ENCODE assay signal across 8 mouse cellular contexts in genomic region chr10:80752079-80752625, GRCm38 (mm10). TPM values are rescaled to one million over a fixed set of nuclear protein-coding genes. Genes with fewer than 3 reads are reported as not detected.
A peak's percentile ranks its signal among the peaks of the same experiment; 100 is the strongest.
DNase-seq lines count a peak whose midpoint lies in the region; ATAC-seq and TF ChIP-seq lines count a peak whose summit lies in the region.

No protein-coding gene starts in this region.

- H3ac ChIP-seq in myocyte (ENCODE audit: control insufficient read depth, insufficient read length), result no peak overlapping the region

- peaks cover 18% of the 10 kb centered on the region for H3K79me2 ChIP-seq in myocyte (ENCODE audit: control insufficient read depth, insufficient read depth)

- no peaks in the 10 kb centered on the region for H3K36me3 ChIP-seq in hindbrain, embryonic 13.5 days
- H3K36me3 ChIP-seq in liver, embryonic 11.5 days (ENCODE audit: control insufficient read depth, insufficient read depth, low read length), result no peaks in the 10 kb centered on the region
- no peaks in the 10 kb centered on the region for H3K36me3 ChIP-seq in myocyte (ENCODE audit: control insufficient read depth, insufficient read depth)

- H3K9ac ChIP-seq in hindbrain, embryonic 13.5 days, result no peak overlapping the region
- H3K9ac ChIP-seq in liver, embryonic 11.5 days (ENCODE audit: low read depth, low read length), result peak overlapping the region; percentile 36; the same call in 1 of the 2 replicates

- peak; percentile 58 for DNase-seq in cerebellum, adult 9-10 months
- DNase-seq in cerebellum, adult 9-11 months, result no peak
- DNase-seq in c-Kit-positive CD71-positive TER-119-negative erythroid progenitor cells, embryonic 14.5 days (ENCODE audit: low read depth), result peak; percentile 70
- DNase-seq in forelimb bud, embryonic 11.5 days (ENCODE audit: low read depth, low spot score), result peak; percentile 62
- DNase-seq in liver, embryonic 11.5 days (ENCODE audit: low spot score), result peak; percentile 89
- DNase-seq in testis, postnatal 14 days (ENCODE audit: low spot score), result peak; percentile 76

- H3K4me2 ChIP-seq in hindbrain, embryonic 13.5 days, result peak overlapping the region; percentile 37
- H3K4me2 ChIP-seq in liver, embryonic 11.5 days, result peak overlapping the region; percentile 80
- H3K4me2 ChIP-seq in myocyte (ENCODE audit: low read depth), result peak overlapping the region; percentile 94

- H3K27ac ChIP-seq in hindbrain, embryonic 13.5 days, result peak overlapping the region; percentile 3; the same call in 1 of the 2 replicates
- peak overlapping the region; percentile 10 for H3K27ac ChIP-seq in liver, embryonic 11.5 days (ENCODE audit: low read depth, low read length)

- H3K27me3 ChIP-seq in hindbrain, embryonic 13.5 days, result no peaks in the 10 kb centered on the region
- no peaks in the 10 kb centered on the region for H3K27me3 ChIP-seq in liver, embryonic 11.5 days (replicated peaks; ENCODE audit: control insufficient read depth, insufficient read depth, low read length)
- no peaks in the 10 kb centered on the region for H3K27me3 ChIP-seq in myocyte (ENCODE audit: control insufficient read depth, insufficient read depth, insufficient read length)

- ATAC-seq in hindbrain, embryonic 13.5 days (ENCODE audit: low FRiP score), result peak; percentile 18; the same call in 1 of the 2 replicates
- ATAC-seq in liver, embryonic 11.5 days (replicated peaks; ENCODE audit: low FRiP score), result peak; percentile 83

- peaks cover 35% of the 10 kb centered on the region for H3K4me1 ChIP-seq in hindbrain, embryonic 13.5 days (replicated peaks)
- H3K4me1 ChIP-seq in liver, embryonic 11.5 days (replicated peaks; ENCODE audit: control insufficient read depth, insufficient read depth, low read length), result peaks cover 28% of the 10 kb centered on the region

- peak overlapping the region; percentile 1; the same call in 1 of the 2 replicates for H3K4me3 ChIP-seq in hindbrain, embryonic 13.5 days
- peak overlapping the region; percentile 24 for H3K4me3 ChIP-seq in liver, embryonic 11.5 days (ENCODE audit: low read depth, low read length)
- peak overlapping the region; percentile 4 for H3K4me3 ChIP-seq in myocyte

- WGBS in hindbrain, embryonic 13.5 days, result 5% methylated on average over 6 of the region's 6 CpGs
- 5% methylated on average over 6 of the region's 6 CpGs for WGBS in liver, embryonic 11.5 days

- no peak for TF ChIP-seq POLR2A in myocyte (IDR thresholded peaks at IDR 0.05; ENCODE audit: insufficient read length, low read depth)

- H3K9me3 ChIP-seq in hindbrain, embryonic 13.5 days, result no peaks in the 10 kb centered on the region
- no peaks in the 10 kb centered on the region for H3K9me3 ChIP-seq in liver, embryonic 11.5 days (ENCODE audit: control insufficient read depth, low read length)

TF ChIP-seq in myocyte, 11 proteins besides CTCF, POLR2A, EP300 and RAD21:
- TF ChIP-seq E2F4 (IDR thresholded peaks at IDR 0.05; ENCODE audit: insufficient read depth), result no peak
- TF ChIP-seq MAX (IDR thresholded peaks at IDR 0.05; ENCODE audit: low read depth), result no peak
- TF ChIP-seq POLR2AphosphoS2 (IDR thresholded peaks at IDR 0.05; ENCODE audit: insufficient read length, low read depth), result no peak
- no peak for TF ChIP-seq REST (IDR thresholded peaks at IDR 0.05; ENCODE audit: insufficient read depth, insufficient read length)
- TF ChIP-seq USF1 (IDR thresholded peaks at IDR 0.05; ENCODE audit: low read depth), result no peak
- no peak for TF ChIP-seq TCF12 (IDR thresholded peaks at IDR 0.05; ENCODE audit: insufficient read depth, poor library complexity, severe bottlenecking)
- TF ChIP-seq CEBPB (IDR thresholded peaks at IDR 0.05; ENCODE audit: insufficient read depth, poor library complexity, severe bottlenecking), result no peak
- TF ChIP-seq MYOD1 (IDR thresholded peaks at IDR 0.05; ENCODE audit: control insufficient read depth in 1 of 3, insufficient read length in 2 of 3, low read depth in 2 of 3), result no peak
- TF ChIP-seq SRF (IDR thresholded peaks at IDR 0.05; ENCODE audit: control insufficient read depth, insufficient read length, low read depth), result no peak
- TF ChIP-seq MYOG (IDR thresholded peaks at IDR 0.05; ENCODE audit: control insufficient read depth in 1 of 3, insufficient read depth in 1 of 3, insufficient read length in 2 of 3, low read depth in 2 of 3), result no peak
- no peak for TF ChIP-seq TCF3 (IDR thresholded peaks at IDR 0.05; ENCODE audit: insufficient read length, low read depth)

RNA-seq across cellular contexts. Expression of gene Dot1l, which starts 2.9 kb away (rescaled TPM):
- polyA plus RNA-seq in hindbrain, embryonic 13.5 days (2015; fragmentation: Nextera tagmentation; extraction: Ambion mirVana), result 18.9 and 19.4 TPM in 2 replicates
- polyA plus RNA-seq in liver, embryonic 11.5 days (2014; fragmentation: Nextera tagmentation; extraction: Ambion mirVana), result 23.9 and 28.2 TPM in 2 replicates
- 20.6 TPM for polyA plus RNA-seq in myocyte (2012; fragmentation: generic; extraction: Trizol)

RNA-seq across cellular contexts. Expression of gene Ap3d1, which starts 10.1 kb away (rescaled TPM):
- polyA plus RNA-seq in hindbrain, embryonic 13.5 days (2015; fragmentation: Nextera tagmentation; extraction: Ambion mirVana), result 100 and 101 TPM in 2 replicates
- 53.1 and 53.2 TPM in 2 replicates for polyA plus RNA-seq in liver, embryonic 11.5 days (2014; fragmentation: Nextera tagmentation; extraction: Ambion mirVana)
- polyA plus RNA-seq in myocyte (2012; fragmentation: generic; extraction: Trizol), result 68.0 TPM

RNA-seq across cellular contexts. Expression of gene Sf3a2, which starts 45.8 kb away (rescaled TPM):
- 55.9 and 61.6 TPM in 2 replicates for polyA plus RNA-seq in hindbrain, embryonic 13.5 days (2015; fragmentation: Nextera tagmentation; extraction: Ambion mirVana)
- polyA plus RNA-seq in liver, embryonic 11.5 days (2014; fragmentation: Nextera tagmentation; extraction: Ambion mirVana), result 116 and 121 TPM in 2 replicates
- 93.1 TPM for polyA plus RNA-seq in myocyte (2012; fragmentation: generic; extraction: Trizol)

RNA-seq across cellular contexts. Expression of gene Plekhj1, which starts 46.3 kb away (rescaled TPM):
- polyA plus RNA-seq in hindbrain, embryonic 13.5 days (2015; fragmentation: Nextera tagmentation; extraction: Ambion mirVana), result 128 and 132 TPM in 2 replicates
- 178 and 188 TPM in 2 replicates for polyA plus RNA-seq in liver, embryonic 11.5 days (2014; fragmentation: Nextera tagmentation; extraction: Ambion mirVana)
- polyA plus RNA-seq in myocyte (2012; fragmentation: generic; extraction: Trizol), result 69.6 TPM

RNA-seq across cellular contexts. Expression of gene Izumo4, which starts 50.2 kb away (rescaled TPM):
- 36.4 and 42.8 TPM in 2 replicates for polyA plus RNA-seq in hindbrain, embryonic 13.5 days (2015; fragmentation: Nextera tagmentation; extraction: Ambion mirVana)
- polyA plus RNA-seq in liver, embryonic 11.5 days (2014; fragmentation: Nextera tagmentation; extraction: Ambion mirVana), result 5.7 and 6.8 TPM in 2 replicates
- polyA plus RNA-seq in myocyte (2012; fragmentation: generic; extraction: Trizol), result 1.9 TPM

Comparison
In these comparisons a context has a peak if more than half of its experiments do, and no peak if none do; other contexts are left out.
1. H3K4me2 ChIP-seq: peak in every context shown above with its lines; median percentile 94 in myocyte; 80 in liver, embryonic 11.5 days; 37 in hindbrain, embryonic 13.5 days.